10 mouse cellular contexts compared by ENCODE assay signal in genomic region chr3:96463891-96464290, GRCm38 (mm10). TPM values are rescaled to one million over a fixed set of nuclear protein-coding genes. Genes with fewer than 3 reads are reported as not detected.
DNase-seq lines count a peak whose midpoint lies in the region; ATAC-seq and TF ChIP-seq lines count a peak whose summit lies in the region.
"Had no signal": no experiment of that assay in that cellular context is flagged by ENCODE, and none has a peak within 500 bp of the region (broad histone marks: within the 10 kb centered on the region; RNA-seq: fewer than 3 reads in every experiment).

No protein-coding gene starts in this region.

- peaks cover 36% of the 10 kb centered on the region for H3K27me3 ChIP-seq in hindbrain, embryonic 12.5 days
- peaks cover 14% of the 10 kb centered on the region for H3K27me3 ChIP-seq in hindbrain, embryonic 16.5 days (replicated peaks; ENCODE audit: control insufficient read depth, insufficient read depth, low read length)
- H3K27me3 ChIP-seq in ES-Bruce4 (ENCODE audit: control insufficient read depth, insufficient read depth, low read length, poor library complexity, severe bottlenecking), result no peaks in the 10 kb centered on the region
- H3K27me3 ChIP-seq in limb, embryonic 13.5 days, result 0 out of 2 replicates have a peak, but pooled peaks cover 11% of the 10 kb centered on the region

- no peaks in the 10 kb centered on the region for H3K36me3 ChIP-seq in hindbrain, embryonic 12.5 days
- H3K36me3 ChIP-seq in hindbrain, embryonic 16.5 days (ENCODE audit: control insufficient read depth, insufficient read depth, low read length), result no peaks in the 10 kb centered on the region
- H3K36me3 ChIP-seq in ES-Bruce4 (ENCODE audit: control insufficient read depth, insufficient read depth, low read length, poor library complexity, severe bottlenecking), result no peaks in the 10 kb centered on the region
- H3K36me3 ChIP-seq in limb, embryonic 13.5 days, result no peaks in the 10 kb centered on the region

- 1% methylated on average over 25 of the region's 25 CpGs for WGBS in hindbrain, embryonic 12.5 days
- 8% methylated on average over 25 of the region's 25 CpGs for WGBS in hindbrain, embryonic 16.5 days
- WGBS in limb, embryonic 13.5 days, result 8% methylated on average over 25 of the region's 25 CpGs

- peak overlapping the region; percentile 12 for H3K4me3 ChIP-seq in hindbrain, embryonic 12.5 days
- no peak overlapping the region for H3K4me3 ChIP-seq in hindbrain, embryonic 16.5 days (ENCODE audit: low read length)
- H3K4me3 ChIP-seq in ES-Bruce4 (ENCODE audit: low read depth, low read length), result peak overlapping the region; percentile 57
- 0 out of 2 replicates have a peak overlapping the region, but pooled peaks have one; percentile 13 for H3K4me3 ChIP-seq in limb, embryonic 13.5 days

- peak; percentile 48 for DNase-seq in c-Kit-positive CD71-positive TER-119-positive erythroid progenitor cells, embryonic 14.5 days (ENCODE audit: low spot score)
- no peak for DNase-seq in urinary bladder, postnatal 14 days (ENCODE audit: low spot score)
- no peak for DNase-seq in adrenal gland, adult 8-10 months
- DNase-seq in ovary, postnatal 10 days (ENCODE audit: low spot score), result no peak
- DNase-seq: lung, adult 2 months had no signal

- TF ChIP-seq CTCF in ES-Bruce4 (IDR thresholded peaks at IDR 0.05; ENCODE audit: low read depth, low read length), result no peak

- H3K4me1 ChIP-seq in hindbrain, embryonic 12.5 days, result peaks cover 3% of the 10 kb centered on the region; the same call in 1 of the 2 replicates
- H3K4me1 ChIP-seq in hindbrain, embryonic 16.5 days (ENCODE audit: control insufficient read depth, insufficient read depth, low read depth, low read length), result no peaks in the 10 kb centered on the region
- no peaks in the 10 kb centered on the region for H3K4me1 ChIP-seq in ES-Bruce4 (ENCODE audit: control insufficient read depth, insufficient read depth, low read length)
- peaks cover 15% of the 10 kb centered on the region for H3K4me1 ChIP-seq in limb, embryonic 13.5 days

- no peak overlapping the region for H3K9ac ChIP-seq in hindbrain, embryonic 12.5 days
- no peak overlapping the region for H3K9ac ChIP-seq in hindbrain, embryonic 16.5 days (ENCODE audit: low read depth, low read length)
- peak overlapping the region; percentile 5; the same call in 1 of the 2 replicates for H3K9ac ChIP-seq in ES-Bruce4 (ENCODE audit: low read depth, poor library complexity, severe bottlenecking)
- H3K9ac ChIP-seq in limb, embryonic 13.5 days, result no peak overlapping the region

- no peaks in the 10 kb centered on the region for H3K9me3 ChIP-seq in hindbrain, embryonic 12.5 days (replicated peaks)
- no peaks in the 10 kb centered on the region for H3K9me3 ChIP-seq in hindbrain, embryonic 16.5 days (ENCODE audit: control insufficient read depth, low read length)
- H3K9me3 ChIP-seq in ES-Bruce4 (replicated peaks; ENCODE audit: control insufficient read depth, insufficient read depth, low read length, poor library complexity, severe bottlenecking), result no peaks in the 10 kb centered on the region
- H3K9me3 ChIP-seq in limb, embryonic 13.5 days, result no peaks in the 10 kb centered on the region

- H3K4me2 ChIP-seq in hindbrain, embryonic 12.5 days (replicated peaks), result peak overlapping the region; percentile 25
- H3K4me2 ChIP-seq in hindbrain, embryonic 16.5 days (ENCODE audit: low read length), result no peak overlapping the region
- peak overlapping the region; percentile 37; the same call in 1 of the 2 replicates for H3K4me2 ChIP-seq in limb, embryonic 13.5 days (replicated peaks)

- no peak overlapping the region for H3K27ac ChIP-seq in hindbrain, embryonic 12.5 days
- no peak overlapping the region for H3K27ac ChIP-seq in hindbrain, embryonic 16.5 days (ENCODE audit: low read depth, low read length)
- no peak overlapping the region for H3K27ac ChIP-seq in ES-Bruce4 (ENCODE audit: insufficient read depth, low read length)
- H3K27ac ChIP-seq in limb, embryonic 13.5 days, result no peak overlapping the region

- no peak for ATAC-seq in hindbrain, embryonic 12.5 days (ENCODE audit: low FRiP score)
- ATAC-seq in hindbrain, embryonic 16.5 days, result no peak
- no peak for ATAC-seq in limb, embryonic 13.5 days (ENCODE audit: low FRiP score, low read depth)

- TF ChIP-seq POLR2A in ES-Bruce4 (IDR thresholded peaks at IDR 0.05; ENCODE audit: insufficient read depth, low read length), result no peak

- TF ChIP-seq EP300 in ES-Bruce4 (IDR thresholded peaks at IDR 0.05; ENCODE audit: insufficient read depth, low read depth, low read length), result 0 out of 2 replicates have a peak, but pooled peaks have one; percentile 6

RNA-seq across cellular contexts. Expression of gene BC107364, which starts 11.8 kb away (rescaled TPM):
- not detected in 2 replicates for polyA plus RNA-seq in hindbrain, embryonic 12.5 days (2016; fragmentation: Nextera tagmentation; extraction: Ambion mirVana)
- not detected in 2 replicates for polyA plus RNA-seq in hindbrain, embryonic 16.5 days (2015; fragmentation: Nextera tagmentation; extraction: Ambion mirVana)
- polyA plus RNA-seq in ES-Bruce4 (2011; ENCODE audit: insufficient read depth, insufficient read length, low read depth, missing spikeins), result 4.6 TPM in 2 replicates
- polyA plus RNA-seq in limb, embryonic 13.5 days (2015; fragmentation: Nextera tagmentation; extraction: Ambion mirVana), result not detected in 2 replicates
- total RNA-seq in adrenal gland, adult 8-10 months (2022), result not detected
- total RNA-seq: gastrocnemius, adult 18-20 months had no signal
- polyA plus RNA-seq: lung, adult 2 months had no signal
